Mouse (Mus musculus): ENCODE results near the gene Sema5a. TPM values are rescaled to one million over a fixed set of nuclear protein-coding genes. Genes with fewer than 3 reads are reported as not detected.
"Not testable (repeated sequence)": the region's sequence is repeated elsewhere in the genome, so short reads cannot be mapped to it uniquely, and the experiment has no call there.

The Sema5a gene
- 25.2 and 26.3 TPM in 2 replicates for polyA plus RNA-seq (2015; fragmentation: Nextera tagmentation; extraction: Ambion mirVana)

DNA sequence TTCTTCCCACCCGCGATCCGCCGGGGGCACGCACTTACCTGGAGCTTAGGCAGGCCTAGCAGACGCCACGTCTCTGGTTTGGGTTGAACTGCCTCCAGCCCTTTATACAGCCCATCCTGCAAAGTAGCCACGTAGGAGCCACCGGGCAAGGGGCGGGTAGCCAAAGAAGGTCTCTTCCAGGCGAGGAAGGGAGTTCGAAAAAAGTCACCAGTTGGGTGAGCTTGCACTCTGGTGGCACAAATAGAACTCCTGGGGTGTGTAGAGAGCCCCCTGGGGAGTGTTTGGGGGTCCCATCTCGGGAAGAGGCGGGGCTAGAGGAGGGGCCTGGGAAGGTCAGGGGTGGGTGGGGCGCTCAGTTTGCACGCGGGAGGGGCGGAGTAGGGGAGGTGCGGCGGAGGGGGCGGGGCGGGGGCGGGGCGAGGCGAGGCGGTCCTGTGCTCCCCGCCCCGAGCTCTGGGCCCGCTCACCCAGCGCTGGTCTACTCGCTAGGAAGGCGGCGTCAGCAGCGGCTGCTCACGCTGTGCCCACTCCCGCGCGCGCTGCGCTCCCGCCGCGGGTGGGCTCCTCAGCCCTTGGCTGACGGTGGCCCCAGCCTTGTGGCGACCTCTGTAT is at the start of gene Sema5a:
Gene Sema5a, plus strand, starts transcription at position 467 of the 612 bp plus-strand sequence.
- under 1% methylated on average over 45 of the region's 45 CpGs for WGBS

DNA sequence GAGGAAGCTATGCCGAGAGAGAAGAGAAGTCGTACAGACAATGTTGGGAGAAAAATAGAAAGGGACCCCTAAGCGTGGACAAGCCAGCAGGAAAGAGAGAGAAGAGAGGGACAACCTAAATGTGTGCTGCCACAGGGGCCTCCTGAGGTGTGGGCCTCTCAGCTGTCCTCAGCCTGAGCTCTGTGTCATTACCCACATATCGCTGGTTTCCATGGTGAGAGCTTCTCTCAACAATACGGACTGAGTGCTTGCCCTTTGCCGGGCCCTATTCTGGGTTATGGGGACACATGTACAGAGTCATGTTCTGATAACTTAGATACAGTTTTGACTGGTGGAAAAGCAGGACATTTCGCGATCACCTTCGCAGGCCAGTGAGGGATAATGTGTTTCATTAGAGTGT is 46.5 kb upstream of the Sema5a start:
- Histone ChIP-seq H3K27me3 (no peaks in the 10 kb centered on the region), H3K9ac (no peak overlapping the region), H3K4me2 (no peak overlapping the region), H3K4me1 (peaks cover 6% of the 10 kb centered on the region; the same call in 1 of the 2 replicates), H3K27ac (no peak overlapping the region), H3K9me3 (replicated peaks) (no peaks in the 10 kb centered on the region), H3K4me3 (replicated peaks) (no peak overlapping the region), H3K36me3 (no peaks in the 10 kb centered on the region)
- 85% methylated on average over 9 of the region's 9 CpGs for WGBS
- ATAC-seq (replicated peaks; ENCODE audit: low FRiP score) = no peak

More for the DNA sequence above, at the start of gene Sema5a:
- Histone ChIP-seq H3K4me1 (peaks cover 22% of the 10 kb centered on the region), H3K9ac (peak within 1 kb of the TSS; percentile 71), H3K27me3 (no peaks in the 10 kb centered on the region), H3K27ac (peak within 1 kb of the TSS; percentile 87), H3K36me3 (peaks cover 14% of the 10 kb centered on the region), H3K4me2 (peak within 1 kb of the TSS; percentile 97), H3K4me3 (replicated peaks) (peak within 1 kb of the TSS; percentile 73), H3K9me3 (replicated peaks) (no peaks in the 10 kb centered on the region)
- ATAC-seq (replicated peaks; ENCODE audit: low FRiP score) = peak; percentile 95

GRCm38 (mm10) chr15:32198561-32198960 is 46.0 kb upstream of the Sema5a start:
- H3K9me3 ChIP-seq (replicated peaks) = no peaks in the 10 kb centered on the region
- no peak for ATAC-seq (replicated peaks; ENCODE audit: low FRiP score)
- WGBS = 82% methylated on average over 5 of the region's 5 CpGs

GRCm38 (mm10) chr15:32203242-32203641 is 41.4 kb upstream of the Sema5a start:
- Histone ChIP-seq H3K36me3 (no peaks in the 10 kb centered on the region), H3K27me3 (no peaks in the 10 kb centered on the region), H3K4me1 (no peaks in the 10 kb centered on the region), H3K27ac (no peak overlapping the region), H3K4me3 (replicated peaks) (no peak overlapping the region), H3K4me2 (no peak overlapping the region), H3K9me3 (replicated peaks) (no peaks in the 10 kb centered on the region), H3K9ac (no peak overlapping the region)
- 85% methylated on average over 5 of the region's 5 CpGs for WGBS
- no peak for ATAC-seq (replicated peaks; ENCODE audit: low FRiP score)

More at GRCm38 (mm10) chr15:32198561-32198960, 46.0 kb upstream of the Sema5a start:
- no peak overlapping the region for H3K4me2 ChIP-seq
- no peaks in the 10 kb centered on the region for H3K36me3 ChIP-seq
- no peak overlapping the region for H3K9ac ChIP-seq
- no peak overlapping the region for H3K4me3 ChIP-seq (replicated peaks)
- no peaks in the 10 kb centered on the region for H3K27me3 ChIP-seq
- H3K27ac ChIP-seq = no peak overlapping the region
- H3K4me1 ChIP-seq = peaks cover 6% of the 10 kb centered on the region; the same call in 1 of the 2 replicates

- no peak overlapping the region for H3K4me2 ChIP-seq
- no peak overlapping the region for H3K4me3 ChIP-seq (replicated peaks)
- ATAC-seq (replicated peaks; ENCODE audit: low FRiP score) = no peak
- no peak overlapping the region for H3K27ac ChIP-seq
- H3K36me3 ChIP-seq = no peaks in the 10 kb centered on the region
- H3K4me1 ChIP-seq = no peaks in the 10 kb centered on the region
- no peaks in the 10 kb centered on the region for H3K27me3 ChIP-seq
- WGBS = 93% methylated on average over 10 of the region's 10 CpGs
- H3K9me3 ChIP-seq (replicated peaks) = no peaks in the 10 kb centered on the region
- H3K9ac ChIP-seq = no peak overlapping the region
Measured at GRCm38 (mm10) chr15:32204908-32205307, 39.7 kb upstream of the Sema5a start.

GRCm38 (mm10) chr15:32214687-32215086 is 29.9 kb upstream of the Sema5a start:
- not testable (repeated sequence) for H3K4me3 ChIP-seq (replicated peaks); H3K9ac ChIP-seq; H3K27ac ChIP-seq; ATAC-seq (replicated peaks; ENCODE audit: low FRiP score); H3K27me3 ChIP-seq; H3K4me2 ChIP-seq; H3K4me1 ChIP-seq; H3K9me3 ChIP-seq (replicated peaks); H3K36me3 ChIP-seq
- 92% methylated on average over 10 of the region's 10 CpGs for WGBS

DNA sequence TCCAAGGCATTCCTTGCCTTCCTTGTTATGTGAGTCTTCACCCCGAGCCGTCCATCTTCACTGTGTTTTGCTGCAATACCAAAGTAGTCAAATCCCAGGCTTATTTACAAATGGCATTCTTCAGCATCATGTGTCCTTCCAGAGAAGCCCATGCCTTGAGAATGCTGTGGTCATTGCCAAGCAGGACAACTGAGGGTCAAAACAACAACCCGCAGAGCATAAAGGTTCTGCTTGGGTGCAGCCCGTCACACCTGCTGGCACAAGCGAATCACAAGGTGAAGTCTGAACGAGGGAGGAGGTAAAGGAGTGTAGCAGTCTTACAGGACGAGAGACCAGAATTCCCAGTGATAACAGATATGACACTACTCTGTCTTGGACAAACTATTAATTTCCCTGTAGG is 21.6 kb upstream of the Sema5a start:
- H3K36me3 ChIP-seq = no peaks in the 10 kb centered on the region
- H3K27me3 ChIP-seq = no peaks in the 10 kb centered on the region
- H3K4me3 ChIP-seq (replicated peaks) = no peak overlapping the region
- H3K9ac ChIP-seq = no peak overlapping the region
- no peak overlapping the region for H3K4me2 ChIP-seq
- ATAC-seq (replicated peaks; ENCODE audit: low FRiP score) = peak; percentile 64; the same call in 1 of the 2 replicates
- no peak overlapping the region for H3K27ac ChIP-seq
- 63% methylated on average over 7 of the region's 7 CpGs for WGBS
- no peaks in the 10 kb centered on the region for H3K9me3 ChIP-seq (replicated peaks)
- H3K4me1 ChIP-seq = peaks cover 7% of the 10 kb centered on the region; the same call in 1 of the 2 replicates

DNA sequence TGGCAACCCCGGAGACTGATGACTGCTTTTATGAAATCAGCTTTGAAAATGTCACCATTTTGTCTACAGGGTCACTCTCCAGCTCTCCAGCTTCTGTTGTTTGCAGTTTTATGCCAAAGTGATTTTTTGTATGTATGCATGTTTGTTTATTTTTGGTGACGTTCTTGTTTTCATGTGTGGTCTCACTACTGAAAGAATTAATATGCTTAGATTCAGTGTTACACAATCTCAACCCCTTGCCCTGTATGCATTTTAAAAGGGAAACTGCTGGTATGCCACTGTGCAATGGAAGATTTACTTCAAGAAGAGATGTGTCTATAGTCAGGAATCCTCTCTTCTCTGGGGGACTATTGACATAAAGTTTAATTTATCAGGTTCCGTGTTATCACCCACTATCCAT is 19.2 kb upstream of the Sema5a start:
- Histone ChIP-seq H3K4me1 (peaks cover 7% of the 10 kb centered on the region; the same call in 1 of the 2 replicates), H3K9me3 (replicated peaks) (no peaks in the 10 kb centered on the region), H3K4me3 (replicated peaks) (no peak overlapping the region), H3K27ac (peak overlapping the region; percentile 51; the same call in 1 of the 2 replicates), H3K4me2 (no peak overlapping the region), H3K9ac (no peak overlapping the region), H3K27me3 (no peaks in the 10 kb centered on the region), H3K36me3 (no peaks in the 10 kb centered on the region)
- no peak for ATAC-seq (replicated peaks; ENCODE audit: low FRiP score)
- 76% methylated on average over 3 of the region's 3 CpGs for WGBS

DNA sequence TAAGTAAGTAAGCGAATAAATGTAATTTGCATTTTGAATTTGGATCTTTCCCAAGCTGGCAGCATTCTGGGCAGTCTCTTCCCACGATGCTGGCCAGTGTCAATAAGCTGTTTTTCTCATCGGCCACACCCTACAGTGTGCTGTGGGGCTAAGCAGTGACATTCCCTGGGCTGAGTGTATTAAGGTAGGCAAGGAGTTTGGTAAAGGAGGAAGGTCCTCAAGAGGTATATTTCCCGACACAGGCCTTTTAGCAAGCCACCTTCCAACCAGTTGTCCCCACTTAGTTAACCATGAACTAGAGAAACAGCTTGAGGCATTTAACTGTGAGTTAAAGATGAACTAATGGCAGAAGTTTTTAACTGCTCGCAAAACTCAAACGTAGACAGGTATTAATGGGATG is 18.2 kb upstream of the Sema5a start:
- H3K27ac ChIP-seq = peak overlapping the region; percentile 51; the same call in 1 of the 2 replicates
- 73% methylated on average over 6 of the region's 6 CpGs for WGBS
- H3K36me3 ChIP-seq = no peaks in the 10 kb centered on the region
- peaks cover 7% of the 10 kb centered on the region; the same call in 1 of the 2 replicates for H3K4me1 ChIP-seq
- ATAC-seq (replicated peaks; ENCODE audit: low FRiP score) = peak; percentile 80
- no peaks in the 10 kb centered on the region for H3K9me3 ChIP-seq (replicated peaks)
- no peak overlapping the region for H3K4me2 ChIP-seq
- H3K9ac ChIP-seq = no peak overlapping the region
- H3K4me3 ChIP-seq (replicated peaks) = no peak overlapping the region
- no peaks in the 10 kb centered on the region for H3K27me3 ChIP-seq

- H3K4me2 ChIP-seq = no peak overlapping the region
- no peak overlapping the region for H3K9ac ChIP-seq
- no peaks in the 10 kb centered on the region for H3K36me3 ChIP-seq
- no peak overlapping the region for H3K4me3 ChIP-seq (replicated peaks)
- no peak for ATAC-seq (replicated peaks; ENCODE audit: low FRiP score)
- H3K27me3 ChIP-seq = no peaks in the 10 kb centered on the region
- H3K27ac ChIP-seq = peak overlapping the region; percentile 62
- 83% methylated on average over 7 of the region's 7 CpGs for WGBS
- H3K9me3 ChIP-seq (replicated peaks) = no peaks in the 10 kb centered on the region
- peaks cover 7% of the 10 kb centered on the region; the same call in 1 of the 2 replicates for H3K4me1 ChIP-seq
Measured at GRCm38 (mm10) chr15:32226888-32227395, 17.7 kb upstream of the Sema5a start.

GRCm38 (mm10) chr15:32230066-32230465 is 14.5 kb upstream of the Sema5a start:
- no peak for ATAC-seq (replicated peaks; ENCODE audit: low FRiP score)

GRCm38 (mm10) chr15:32232189-32232588 is 12.4 kb upstream of the Sema5a start:
- H3K9ac ChIP-seq = no peak overlapping the region
- H3K9me3 ChIP-seq (replicated peaks) = no peaks in the 10 kb centered on the region
- no peak overlapping the region for H3K4me2 ChIP-seq
- H3K27me3 ChIP-seq = no peaks in the 10 kb centered on the region
- H3K4me1 ChIP-seq = peaks cover 2% of the 10 kb centered on the region; the same call in 1 of the 2 replicates
- H3K27ac ChIP-seq = no peak overlapping the region
- ATAC-seq (replicated peaks; ENCODE audit: low FRiP score) = no peak
- 85% methylated on average over 3 of the region's 3 CpGs for WGBS
- no peaks in the 10 kb centered on the region for H3K36me3 ChIP-seq
- H3K4me3 ChIP-seq (replicated peaks) = no peak overlapping the region

More at GRCm38 (mm10) chr15:32230066-32230465, 14.5 kb upstream of the Sema5a start:
- no peak overlapping the region for H3K4me3 ChIP-seq (replicated peaks)
- no peak overlapping the region for H3K4me2 ChIP-seq
- H3K9me3 ChIP-seq (replicated peaks) = no peaks in the 10 kb centered on the region
- H3K4me1 ChIP-seq = peaks cover 10% of the 10 kb centered on the region; the same call in 1 of the 2 replicates
- no peaks in the 10 kb centered on the region for H3K27me3 ChIP-seq
- no peak overlapping the region for H3K9ac ChIP-seq
- WGBS = 82% methylated on average over 2 of the region's 2 CpGs
- no peaks in the 10 kb centered on the region for H3K36me3 ChIP-seq
- H3K27ac ChIP-seq = no peak overlapping the region

Data from kidney, embryonic 15.5 days (tissue).